Mouse (Mus musculus) erythroid progenitor cell, adult 5-6 weeks (primary cell): Measurements from ENCODE around the gene Nat8f6. TPM values are rescaled to one million over a fixed set of nuclear protein-coding genes. Genes with fewer than 3 reads are reported as not detected.
A peak's percentile ranks its signal among the peaks of the same experiment; 100 is the strongest.
"Not testable (repeated sequence)": the region's sequence is repeated elsewhere in the genome, so short reads cannot be mapped to it uniquely, and the experiment has no call there.

ENCODE experiments used
- ATAC-seq: replicated peaks from 2 replicates; pipeline ENCODE4 v1.8.0; 2016; ENCODE audit warnings: moderate number of reproducible peaks, mild to moderate bottlenecking, moderate TSS enrichment, inconsistent platforms; ENCODE audit not compliant: poor library complexity, low FRiP score, severe bottlenecking
- total RNA-seq, 2 experiments: library from RNA; stranded (forward) in 1 of 2; stranded (reverse) in 1 of 2; fragments of 150-400 nt in 1 of 2; fragments of 186-747, 209-891 nt in 1 of 2; gene quantifications; 2 replicates each; pipeline versions ENCODE4 v1.2.3 to v1.2.4; 2015 to 2017; ENCODE audit warnings: low replicate concordance in 2 of 2

Gene Nat8f6
- not detected in 2 replicates for total RNA-seq (2015; ENCODE audit: low replicate concordance)
- total RNA-seq (2017; ENCODE audit: low replicate concordance), result not detected in 2 replicates

DNA sequence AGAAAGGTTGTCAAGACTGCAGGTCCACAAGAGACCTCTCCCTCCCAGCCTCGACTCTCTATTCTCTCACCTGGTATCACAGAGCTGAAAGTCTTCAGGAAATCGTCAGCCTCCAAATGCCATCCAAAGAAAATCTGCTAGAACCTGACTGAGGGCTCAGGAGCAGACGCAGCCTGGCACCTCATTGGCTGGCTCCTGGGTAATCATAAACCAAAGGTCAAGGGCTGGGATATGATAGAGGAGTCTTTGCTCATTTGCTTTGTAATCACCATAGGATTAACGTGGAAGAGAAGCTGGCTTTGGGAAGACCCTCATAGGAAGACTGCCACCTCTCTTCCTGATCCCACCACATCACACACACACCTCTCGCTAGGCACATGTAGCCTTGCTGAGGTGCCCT lies at the start of gene Nat8f6, which contains the start of gene Nat8f5:
Gene Nat8f6, minus strand, starts transcription at position 118 of the 400 bp plus-strand sequence.
Gene Nat8f5, minus strand, starts transcription at position 136 of the 400 bp plus-strand sequence.
- ATAC-seq, result no peak

DNA sequence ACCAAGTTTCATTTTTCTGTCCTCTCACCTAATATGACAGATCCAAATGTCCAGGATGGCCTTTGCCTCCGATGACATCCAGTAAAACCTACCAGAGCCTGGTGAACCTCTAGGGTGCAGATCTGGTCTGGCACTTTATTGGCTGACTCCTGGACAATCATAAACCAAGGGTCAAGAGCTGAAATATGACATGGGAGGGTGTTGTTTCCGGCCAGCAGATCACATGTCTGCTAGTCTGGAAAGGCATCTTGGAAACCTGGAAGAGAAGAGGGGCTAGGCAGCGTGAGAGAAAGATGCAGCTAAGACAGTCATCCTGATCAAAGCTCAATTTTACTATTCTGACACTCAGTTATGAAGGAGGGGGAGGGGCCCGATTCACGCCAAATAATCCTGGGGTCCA lies 48.3 kb upstream of the Nat8f6 start, which contains the start of gene Nat8f2:
Gene Nat8f2, minus strand, starts transcription at position 153 of the 400 bp plus-strand sequence.
- not testable (repeated sequence) for ATAC-seq

DNA sequence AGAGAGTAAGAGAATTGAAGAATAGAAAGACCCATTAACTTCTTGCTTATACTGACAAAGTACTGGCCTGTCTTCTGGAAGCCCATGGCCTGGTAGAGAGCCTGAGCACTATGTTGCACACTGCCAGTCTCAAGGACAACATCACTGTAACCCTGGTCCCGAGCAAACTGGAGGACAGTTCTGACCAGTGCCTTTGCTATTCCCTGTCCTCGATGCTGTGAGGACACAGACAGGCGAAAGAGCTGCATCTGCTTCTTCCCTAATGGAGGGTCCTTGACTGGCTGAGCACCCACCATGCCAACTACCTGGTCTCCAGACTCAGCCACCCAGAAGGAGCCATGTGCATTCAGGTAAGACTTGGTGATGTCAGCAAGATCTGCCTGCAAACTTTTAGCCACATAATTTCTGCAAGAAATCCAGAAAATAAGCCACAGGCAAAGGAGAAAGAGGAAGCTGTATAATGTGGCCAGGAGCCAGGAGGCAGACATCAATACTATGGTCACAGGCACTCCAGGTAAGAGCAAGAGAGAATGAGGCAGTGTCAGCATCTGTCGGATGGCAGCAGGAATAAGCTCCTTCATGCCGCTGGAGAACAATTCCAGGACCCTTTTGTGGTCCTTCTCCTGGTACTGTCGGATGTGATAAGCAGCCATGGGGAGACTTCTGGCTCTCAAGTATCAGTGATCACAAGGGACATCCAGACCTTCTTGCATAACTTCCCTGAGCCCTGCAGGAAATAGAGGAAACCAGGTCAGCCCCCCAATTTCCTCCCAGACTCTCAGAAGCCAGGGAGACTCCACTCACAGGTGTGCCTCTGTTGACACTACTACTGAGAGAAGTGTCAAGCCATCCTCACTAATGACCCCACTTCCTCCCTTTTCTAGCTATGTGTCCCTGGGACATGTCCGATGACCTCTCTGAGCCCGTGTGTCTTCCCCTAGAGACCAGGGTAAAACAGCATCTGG lies 47.3 kb upstream of the Nat8f6 start:
- ATAC-seq, result no peak

DNA sequence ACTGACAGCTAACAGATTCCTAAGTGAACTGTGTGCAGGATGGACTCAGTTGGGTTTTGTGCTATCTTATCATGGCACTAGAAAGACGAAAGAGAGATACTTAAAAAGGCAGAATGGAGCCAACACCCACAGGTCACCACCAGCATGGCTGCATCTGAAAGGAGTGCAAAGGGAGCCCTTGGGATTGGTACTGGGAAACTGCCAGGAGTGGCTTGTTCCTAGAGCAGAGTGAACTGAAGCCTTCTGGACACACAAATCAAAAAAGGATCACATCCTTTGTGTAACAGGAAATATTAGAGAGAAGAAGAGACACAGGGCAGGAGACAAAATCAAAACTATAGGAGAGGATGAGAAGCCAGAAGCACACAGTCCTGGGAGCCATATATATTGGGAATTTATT lies 46.2 kb upstream of the Nat8f6 start:
- ATAC-seq, result not testable (repeated sequence)

DNA sequence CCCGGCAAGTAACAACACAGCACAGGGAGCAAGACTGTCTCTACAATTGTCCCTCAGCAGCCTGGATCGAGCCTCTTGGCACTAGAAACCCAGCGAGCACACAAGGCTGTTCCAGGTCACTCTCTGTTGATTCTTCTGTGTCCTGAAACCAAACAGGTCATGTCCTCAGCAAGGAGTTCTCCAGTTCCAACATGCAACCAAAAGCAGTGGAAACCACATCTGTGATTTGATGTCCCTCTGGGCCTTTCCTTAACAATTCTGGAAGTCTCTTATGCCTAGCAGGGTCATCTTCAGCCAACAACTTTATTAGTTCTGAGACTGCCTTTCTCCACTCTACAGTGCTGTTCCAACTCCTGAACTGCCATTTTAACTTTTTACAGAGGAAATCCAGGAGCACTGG lies 45.4 kb upstream of the Nat8f6 start:
- not testable (repeated sequence) for ATAC-seq

DNA sequence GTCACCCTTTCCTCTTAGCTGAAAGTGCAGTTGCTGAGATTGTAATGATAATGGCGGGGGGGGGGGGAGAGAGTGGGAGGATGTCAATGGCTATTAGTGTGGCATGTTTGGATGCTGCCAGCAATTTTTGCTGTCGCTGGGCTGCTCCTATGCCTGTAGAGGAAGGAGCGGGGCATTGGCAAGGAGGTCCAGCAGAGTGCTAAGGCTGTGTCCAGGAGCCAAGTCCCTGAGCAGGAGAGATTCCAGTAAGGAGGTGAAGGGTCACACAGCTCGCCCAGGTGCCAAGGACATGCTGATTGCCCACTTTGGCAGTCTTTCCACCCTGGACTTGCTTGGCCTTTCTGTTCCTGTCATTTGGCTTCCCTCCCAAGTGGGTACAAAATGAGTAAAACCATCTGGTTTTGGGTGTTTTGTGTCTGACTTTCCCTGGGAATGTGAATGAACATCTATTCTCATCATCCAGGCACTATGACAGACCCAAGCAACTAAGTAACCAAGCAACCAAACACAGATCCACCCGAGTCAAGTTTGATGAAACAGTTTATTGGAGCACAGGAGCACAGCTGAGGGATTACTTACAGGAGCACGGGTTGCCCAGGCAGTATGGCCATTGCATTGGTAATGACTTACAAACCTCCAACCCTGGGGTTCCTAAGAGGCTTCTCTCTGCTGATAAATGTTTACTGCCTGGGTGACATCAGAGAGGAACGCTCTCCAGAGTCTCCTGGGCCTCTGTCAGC lies 44.3 kb upstream of the Nat8f6 start:
- not testable (repeated sequence) for ATAC-seq

DNA sequence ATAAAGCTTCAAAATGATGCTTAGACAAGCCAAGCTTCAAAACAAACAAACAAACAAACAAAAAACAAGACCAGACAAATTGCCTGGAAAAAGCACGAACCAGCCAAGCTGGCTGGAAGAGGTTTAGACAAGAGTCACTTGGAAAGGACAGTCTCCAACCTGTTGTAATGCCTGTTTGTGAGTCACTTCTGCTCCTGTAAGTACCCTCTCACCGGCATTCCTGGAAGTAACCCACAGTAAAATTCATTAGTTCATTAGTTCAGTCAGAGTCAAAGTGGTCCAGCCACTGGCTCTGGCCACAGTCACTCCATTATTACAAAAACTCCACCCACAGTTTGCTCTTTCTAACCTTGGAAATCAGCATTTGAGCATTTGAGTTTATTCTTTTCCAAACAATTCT lies 43.1 kb upstream of the Nat8f6 start:
- no peak for ATAC-seq

DNA sequence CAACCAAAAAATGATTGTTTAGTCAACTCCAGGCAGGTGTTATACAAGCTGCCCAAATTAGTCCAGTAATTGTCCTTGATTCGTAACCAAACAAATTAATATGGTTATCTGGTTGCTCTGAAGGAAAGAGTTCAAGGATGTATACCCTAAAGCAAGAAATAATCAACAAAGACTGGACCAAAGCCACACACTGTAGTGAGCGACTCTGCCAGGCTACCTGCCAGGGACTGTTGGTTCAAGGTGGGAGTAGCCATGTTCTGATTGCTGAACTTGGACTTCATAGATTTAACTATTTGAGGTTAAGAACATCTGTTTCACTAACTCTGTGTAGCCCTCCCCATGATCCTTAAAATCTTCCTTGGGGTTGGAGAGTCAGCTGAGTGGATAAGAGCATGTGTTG lies 42.4 kb upstream of the Nat8f6 start:
- ATAC-seq, result no peak

DNA sequence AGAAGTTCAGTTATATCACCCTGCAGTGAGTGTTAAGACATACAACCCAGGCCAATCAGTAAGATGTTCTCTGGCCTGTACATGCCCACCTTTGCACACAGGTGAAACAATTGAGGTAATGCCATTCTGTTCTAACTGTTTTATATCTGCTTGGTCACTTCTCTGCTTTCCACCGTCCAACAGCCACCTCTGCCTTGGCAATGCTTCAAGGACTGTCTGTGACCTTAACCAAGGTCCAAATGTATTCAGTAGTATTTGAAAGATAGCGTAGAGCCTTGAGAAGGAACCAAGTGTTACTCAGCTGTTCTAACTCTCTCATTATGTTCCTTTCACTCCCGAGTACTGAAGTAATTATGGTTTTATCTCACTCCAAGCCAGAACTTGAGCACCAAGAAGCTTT lies 41.8 kb upstream of the Nat8f6 start:
- no peak for ATAC-seq

DNA sequence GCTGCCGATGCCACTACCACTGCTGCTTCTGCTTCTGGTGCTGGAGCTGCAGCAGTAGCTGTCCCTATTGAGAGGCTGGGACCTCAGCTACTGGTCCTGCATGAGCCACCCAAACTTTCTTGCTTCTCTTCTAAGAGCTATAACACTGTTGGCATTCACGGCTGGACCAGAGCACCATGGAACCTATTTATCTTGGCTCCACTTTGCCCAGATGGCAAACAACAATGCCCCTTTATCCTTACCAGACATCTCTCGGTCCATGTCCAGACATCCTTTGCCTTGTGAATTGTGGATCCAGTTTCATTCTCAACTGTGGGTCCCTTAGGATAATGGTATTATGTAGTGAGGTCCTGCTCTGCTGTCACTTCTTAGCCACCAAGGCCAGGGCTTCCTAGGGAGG lies 40.5 kb upstream of the Nat8f6 start:
- no peak for ATAC-seq

DNA sequence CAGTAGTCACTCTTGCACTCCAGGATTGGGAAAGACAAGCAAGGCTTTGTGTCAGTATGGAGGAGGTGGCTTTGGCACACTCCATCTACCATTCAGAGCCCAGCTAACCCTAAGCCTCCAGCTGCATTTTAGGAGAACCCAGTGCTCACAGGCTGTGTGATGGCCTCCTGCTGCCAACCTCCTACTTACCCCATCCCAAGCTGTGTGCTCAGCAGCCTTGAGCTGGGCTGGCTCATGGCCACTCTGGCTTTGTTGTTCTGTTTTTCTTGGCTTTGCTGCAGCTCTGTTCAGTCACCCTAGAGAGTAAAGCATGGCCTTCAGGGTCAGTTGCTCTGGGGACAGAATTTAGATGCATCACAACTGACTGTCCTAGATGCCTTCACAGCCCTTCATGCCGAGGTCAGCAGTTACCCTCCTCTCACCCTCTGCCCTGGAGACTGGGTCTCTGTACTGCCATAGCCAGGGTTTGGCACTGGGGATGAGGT lies 35.5 kb upstream of the Nat8f6 start:
- no peak for ATAC-seq

DNA sequence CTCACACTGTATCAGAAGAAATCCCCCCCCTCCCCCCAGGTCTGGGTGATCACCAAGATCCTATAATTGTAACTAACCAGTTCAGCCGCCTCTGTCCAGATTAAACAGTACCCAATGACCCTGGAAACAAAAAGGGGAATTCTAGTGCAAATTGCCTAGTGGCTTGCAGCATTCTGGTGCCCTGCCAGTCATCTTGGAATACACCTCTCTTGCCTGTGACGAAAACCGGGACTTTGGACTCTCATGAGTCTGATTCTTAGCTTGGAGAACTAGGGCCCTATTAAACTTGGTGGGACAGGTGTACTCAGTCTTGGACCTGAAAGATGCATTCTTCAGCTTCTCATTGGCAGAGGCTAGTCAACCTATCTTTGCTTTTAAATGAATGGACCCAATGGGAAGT lies 32.7 kb upstream of the Nat8f6 start:
- ATAC-seq, result no peak

DNA sequence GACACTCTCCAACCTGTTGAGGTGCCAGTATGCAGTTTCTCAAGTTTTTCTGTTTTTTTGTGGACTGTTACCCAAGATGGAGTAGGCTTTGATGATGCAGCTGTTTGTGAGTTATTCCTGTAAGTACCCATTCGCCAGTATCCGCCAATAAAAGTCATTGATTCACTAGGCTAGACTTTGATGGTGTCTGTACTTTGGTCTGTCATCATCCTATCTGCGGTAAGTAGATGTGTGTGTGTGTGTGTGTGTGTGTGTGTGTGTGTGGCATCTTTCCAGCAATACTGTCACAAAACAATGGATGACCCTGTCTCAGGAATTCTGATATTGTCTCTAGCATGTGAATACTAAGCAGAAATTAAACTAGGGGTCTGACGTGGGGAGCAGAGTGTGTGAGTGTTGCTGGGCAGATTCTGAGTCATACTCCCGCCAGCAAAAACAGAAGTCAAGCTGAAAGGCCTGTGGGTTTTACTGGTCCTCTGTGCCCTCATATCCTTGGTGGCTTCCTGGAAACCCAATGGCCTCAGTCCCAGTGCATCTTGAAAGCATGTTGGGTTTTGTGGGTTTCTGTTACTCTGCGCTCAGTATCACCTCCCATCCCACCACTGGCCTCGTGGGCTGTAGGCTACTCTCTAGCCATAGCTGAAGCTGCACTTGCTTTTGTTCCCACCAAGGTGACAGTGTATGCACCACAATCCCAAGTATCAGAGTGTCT lies 30.5 kb upstream of the Nat8f6 start:
- no peak for ATAC-seq

DNA sequence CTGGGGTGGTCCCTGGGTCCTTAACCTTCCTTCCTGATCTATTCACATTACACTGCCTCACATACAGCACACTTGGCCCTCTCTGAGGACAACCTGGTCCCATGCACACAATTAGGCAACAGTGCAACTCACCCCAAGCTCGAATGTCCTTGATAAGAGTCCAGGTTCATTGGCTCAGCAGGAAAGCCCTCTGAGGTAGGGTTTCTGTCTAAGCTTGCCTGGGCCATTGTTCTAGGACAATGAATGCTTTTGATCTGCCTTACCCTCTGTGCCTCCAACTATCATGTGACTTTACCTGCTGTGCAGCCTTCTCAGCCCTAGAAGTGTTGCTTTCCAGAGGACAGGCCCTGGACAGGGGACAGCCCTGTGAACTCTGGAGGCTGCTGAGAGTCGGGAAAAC lies 28.5 kb upstream of the Nat8f6 start:
- no peak for ATAC-seq

DNA sequence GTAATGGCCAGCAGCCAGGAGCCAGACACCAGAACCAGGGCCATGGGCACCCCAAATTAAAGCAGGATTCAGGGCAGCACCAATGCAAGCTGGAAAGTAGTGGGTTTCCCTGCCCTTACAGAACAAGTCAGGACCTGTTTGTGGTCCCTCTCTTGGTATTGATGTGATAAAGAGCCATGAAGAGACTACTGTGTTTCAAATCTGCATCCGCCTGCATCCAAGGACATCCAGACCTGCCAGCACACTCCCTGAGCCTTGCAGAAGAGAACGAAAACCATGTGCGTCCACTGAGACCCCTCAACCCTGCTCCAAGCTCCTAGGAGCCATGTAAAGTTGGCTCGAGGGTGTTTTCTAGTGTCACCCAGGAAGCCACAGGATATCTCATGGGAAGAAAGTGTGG lies 27.4 kb upstream of the Nat8f6 start:
- no peak for ATAC-seq

DNA sequence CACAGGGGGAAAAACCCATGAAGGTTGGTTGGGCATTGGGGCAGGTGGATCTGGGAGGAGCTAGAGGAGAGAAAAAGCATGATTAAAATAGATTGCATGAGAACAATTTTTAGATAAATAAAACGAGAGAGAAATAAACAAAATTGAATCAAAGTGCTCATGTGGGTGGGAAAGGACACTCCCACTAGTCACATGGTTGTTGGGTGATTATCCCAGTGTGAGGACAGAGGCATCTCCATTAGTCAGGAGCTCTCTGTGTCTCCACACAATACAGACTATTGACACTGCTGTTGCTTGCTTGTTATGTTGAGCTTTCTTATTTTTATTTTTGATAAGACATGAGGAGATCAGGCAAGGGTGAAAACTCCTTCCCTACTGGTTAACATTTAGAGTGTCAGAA lies 26.2 kb upstream of the Nat8f6 start:
- ATAC-seq, result no peak

DNA sequence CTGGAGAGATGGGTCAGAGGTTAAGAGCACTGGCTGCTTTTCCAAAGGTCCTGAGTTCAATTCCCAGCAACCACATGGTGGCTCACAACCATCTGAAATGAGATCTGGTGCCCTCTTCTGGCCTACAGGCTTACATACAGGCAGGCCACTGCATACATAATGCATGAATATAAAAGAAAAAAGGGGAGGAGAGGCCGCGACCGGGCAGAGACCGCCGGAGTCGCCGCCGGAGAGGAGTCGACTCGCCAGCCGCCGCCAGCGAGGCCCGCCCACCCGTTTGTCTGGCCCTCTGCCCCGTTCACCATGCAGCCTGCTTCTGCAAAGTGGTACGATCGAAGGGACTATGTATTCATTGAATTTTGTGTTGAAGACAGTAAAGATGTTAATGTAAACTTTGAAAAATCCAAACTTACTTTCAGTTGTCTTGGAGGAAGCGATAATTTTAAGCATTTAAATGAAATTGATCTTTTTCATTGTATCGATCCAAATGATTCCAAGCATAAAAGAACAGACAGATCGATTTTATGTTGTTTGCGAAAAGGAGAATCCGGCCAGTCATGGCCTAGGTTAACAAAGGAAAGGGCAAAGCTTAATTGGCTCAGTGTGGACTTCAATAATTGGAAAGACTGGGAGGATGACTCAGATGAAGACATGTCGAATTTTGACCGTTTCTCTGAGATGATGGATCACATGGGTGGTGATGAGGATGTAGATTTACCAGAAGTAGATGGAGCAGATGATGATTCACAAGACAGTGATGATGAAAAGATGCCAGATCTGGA lies 23.1 kb upstream of the Nat8f6 start:
- peak; percentile 79; the same call in 1 of the 2 replicates for ATAC-seq

DNA sequence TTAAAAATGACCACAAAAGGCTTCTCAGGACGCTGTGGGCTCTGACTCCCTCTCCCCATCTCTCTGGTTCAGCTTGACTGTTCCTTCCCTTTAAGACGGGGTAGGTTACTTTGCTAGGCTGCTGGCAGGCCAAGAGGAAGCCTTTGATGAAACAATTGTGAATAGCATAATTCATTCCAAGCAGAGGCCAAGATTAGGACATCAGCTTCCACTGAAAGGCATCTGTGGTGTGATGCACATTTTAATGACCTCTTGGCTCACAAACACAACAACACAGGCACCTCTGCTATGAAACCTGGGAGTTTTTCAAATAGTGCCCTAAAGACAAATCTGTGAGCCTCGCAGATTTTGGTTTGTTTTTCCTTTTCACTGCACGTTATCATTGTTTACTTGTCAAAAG lies 19.2 kb upstream of the Nat8f6 start:
- no peak for ATAC-seq

DNA sequence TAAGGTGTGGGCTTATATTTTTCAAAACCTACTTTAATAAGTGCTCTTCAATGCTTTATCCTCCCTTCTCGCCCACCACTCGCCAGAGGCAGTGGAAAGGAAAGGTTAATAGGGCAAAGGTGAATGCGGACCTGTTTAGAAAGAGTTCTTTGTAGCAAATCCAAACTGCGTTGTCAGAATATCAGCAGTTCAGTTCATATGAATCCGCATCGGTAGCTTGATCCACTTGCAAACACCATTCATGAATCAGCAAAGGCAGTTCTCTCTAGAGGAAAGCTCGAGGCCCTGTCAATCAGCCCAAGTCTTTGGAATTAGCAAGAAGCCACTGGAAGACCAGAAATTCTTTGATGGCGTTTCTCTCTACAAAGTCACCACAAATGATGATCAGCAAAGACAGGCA lies 17.9 kb upstream of the Nat8f6 start:
- ATAC-seq, result no peak
